Mouse (Mus musculus) lung, postnatal 0 days (tissue): ENCODE data around the gene Polr1d.

Experiments
- CTCF ChIP-seq: IDR thresholded peaks from 2 replicates; pipeline ENCODE4 v1.5.1; 2016; ENCODE audit warnings: antibody characterized with exemption, mild to moderate bottlenecking
- EP300 ChIP-seq: IDR thresholded peaks from 2 replicates; pipeline ENCODE4 v1.6.1; 2016; ENCODE audit warnings: antibody characterized with exemption, mild to moderate bottlenecking, control low read depth

DNA sequence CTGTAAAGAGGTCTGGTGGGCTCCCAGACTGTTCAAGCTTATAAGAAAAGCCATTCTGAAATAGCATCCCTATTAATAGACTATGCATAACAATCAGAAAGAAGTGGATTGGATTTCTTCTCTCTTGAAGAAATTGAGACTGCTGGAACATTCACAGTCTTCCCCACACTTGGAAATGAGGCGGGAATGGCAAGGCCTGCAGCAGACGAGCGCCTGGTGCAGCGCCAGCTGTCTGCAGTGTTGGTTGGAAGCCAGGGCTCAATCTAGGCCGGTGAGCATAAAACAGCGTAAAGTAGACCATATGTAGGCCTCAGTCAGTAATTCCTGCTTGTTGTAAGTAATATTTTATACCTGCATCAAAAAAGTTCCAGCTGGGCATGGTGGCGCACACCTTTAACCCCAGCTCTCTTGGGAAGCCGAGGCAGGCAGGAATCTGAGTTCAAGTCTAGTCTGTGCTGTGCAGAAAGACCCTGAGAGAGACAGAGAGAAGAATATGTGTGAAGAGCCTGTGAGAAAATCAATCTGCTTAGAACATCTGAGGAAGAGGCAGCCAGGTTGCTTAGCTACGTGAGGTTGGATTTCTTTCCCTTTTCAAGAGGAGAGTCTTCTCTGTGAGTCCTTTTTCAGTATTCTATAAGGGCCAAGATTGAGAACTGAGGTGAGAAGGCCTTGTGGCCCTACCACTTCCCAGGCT lies 8.5 kb downstream of the Polr1d start:
- TF ChIP-seq EP300 (no peak), CTCF (no peak)
